ENCODE assay signal across 11 mouse cellular contexts in the genomic region with DNA sequence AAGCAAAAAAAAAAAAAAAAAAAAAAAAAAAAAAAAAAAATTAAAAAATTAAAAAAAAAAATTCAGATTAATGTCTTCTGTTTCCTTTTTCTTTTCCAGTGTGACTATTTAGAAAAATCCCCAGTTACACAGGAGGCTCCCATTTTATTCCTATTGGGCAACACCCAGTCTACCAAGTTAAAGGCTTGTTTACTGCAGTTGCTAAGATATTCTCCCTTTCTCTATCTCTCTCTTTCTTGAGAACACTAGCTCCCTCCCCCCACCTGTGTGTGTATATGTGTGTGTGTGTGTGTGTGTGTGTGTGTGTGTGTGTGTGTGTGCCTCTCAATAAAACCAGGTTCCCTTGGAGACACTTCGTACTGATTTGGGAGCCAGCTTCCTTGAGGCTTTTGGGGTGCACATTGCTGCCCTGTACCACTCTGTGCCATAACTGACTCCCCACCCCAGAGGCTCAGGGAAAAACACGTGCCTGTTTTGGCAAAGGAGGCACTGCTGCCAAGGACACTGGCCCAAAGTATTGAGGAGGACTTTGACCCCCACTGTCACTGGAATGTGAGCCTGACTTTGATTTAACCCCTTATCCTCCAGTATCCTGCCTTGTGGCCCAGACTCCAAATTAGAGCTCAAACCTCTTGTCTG. TPM values are rescaled to one million over a fixed set of nuclear protein-coding genes. Genes with fewer than 3 reads are reported as not detected.
DNase-seq lines count a peak whose midpoint lies in the region; ATAC-seq and TF ChIP-seq lines count a peak whose summit lies in the region.
"Had no signal": no experiment of that assay in that cellular context is flagged by ENCODE, and none has a peak within 500 bp of the region (broad histone marks: within the 10 kb centered on the region; RNA-seq: fewer than 3 reads in every experiment).

No protein-coding gene starts in this region.

- peaks cover 25% of the 10 kb centered on the region for H3K4me1 ChIP-seq in neural tube, embryonic 13.5 days (replicated peaks)

- H3K9me3 ChIP-seq in neural tube, embryonic 13.5 days, result no peaks in the 10 kb centered on the region
- H3K9me3 ChIP-seq: G1E; megakaryocyte, embryonic 14.5 days had no signal

- H3K9ac ChIP-seq in neural tube, embryonic 13.5 days, result no peak overlapping the region

- no peak for TF ChIP-seq CTCF in layer of hippocampus, adult 2 months (conservative IDR thresholded peaks at IDR 0.05)

- 12% methylated on average over 2 of the region's 2 CpGs for WGBS in neural tube, embryonic 13.5 days

- H3K4me2 ChIP-seq in neural tube, embryonic 13.5 days, result no peak overlapping the region

- 0 out of 2 replicates have a peak, but pooled peaks have one; percentile 42 for ATAC-seq in neural tube, embryonic 13.5 days (ENCODE audit: low read depth)

- no peaks in the 10 kb centered on the region for H3K27me3 ChIP-seq in neural tube, embryonic 13.5 days

- no peak overlapping the region for H3K4me3 ChIP-seq in layer of hippocampus, adult 2 months
- no peak overlapping the region for H3K4me3 ChIP-seq in neural tube, embryonic 13.5 days
- H3K4me3 ChIP-seq: megakaryocyte, embryonic 14.5 days had no signal

- no peak for DNase-seq in layer of hippocampus, adult 2 months (ENCODE audit: low spot score in 2 of 2)
- no peak for DNase-seq in layer of hippocampus, postnatal 14 days (ENCODE audit: low spot score in 2 of 2)
- peak; percentile 61 for DNase-seq in embryo, embryonic 10 days (ENCODE audit: low spot score)
- peak; percentile 85 to 90 for DNase-seq in kidney, adult 8-10 months
- no peak for DNase-seq in frontal cortex, postnatal 10 days (ENCODE audit: low spot score in 2 of 2)
- DNase-seq in left cerebral cortex, adult 18-20 months (ENCODE audit: low spot score in 2 of 2), result no peak
- DNase-seq in thymus, postnatal 14 days, result no peak

- no peaks in the 10 kb centered on the region for H3K36me3 ChIP-seq in neural tube, embryonic 13.5 days
- H3K36me3 ChIP-seq: G1E had no signal

- H3K27ac ChIP-seq in layer of hippocampus, adult 2 months, result 0 out of 2 replicates have a peak overlapping the region, but pooled peaks have one; percentile 59
- no peak overlapping the region for H3K27ac ChIP-seq in neural tube, embryonic 13.5 days (replicated peaks)

RNA-seq across cellular contexts. Expression of a gene that starts 50.3 kb away (rescaled TPM):
- not detected for total RNA-seq in layer of hippocampus, adult 2 months (2021)
- total RNA-seq in layer of hippocampus, postnatal 14 days (2021), result not detected
- polyA plus RNA-seq in neural tube, embryonic 13.5 days (2015; fragmentation: Nextera tagmentation; extraction: Ambion mirVana), result not detected in 2 replicates
- total RNA-seq in left cerebral cortex, adult 18-20 months (2021), result not detected
- polyA plus RNA-seq: embryonic facial prominence, embryonic 14.5 days; G1E had no signal

RNA-seq across cellular contexts. Expression of a gene that starts 59.1 kb away (rescaled TPM):
- total RNA-seq in layer of hippocampus, adult 2 months (2021), result 10 to 100 TPM; 59.6 to 65.6 TPM
- 10 to 100 TPM; 86.1 to 89.8 TPM for total RNA-seq in layer of hippocampus, postnatal 14 days (2021)
- 94.1 and 101 TPM in 2 replicates for polyA plus RNA-seq in neural tube, embryonic 13.5 days (2015; fragmentation: Nextera tagmentation; extraction: Ambion mirVana)
- 100 to 1,000 TPM; 140 to 145 TPM for total RNA-seq in left cerebral cortex, adult 18-20 months (2021)

Comparison
In these comparisons a context has a peak if more than half of its experiments do, and no peak if none do; other contexts are left out.
1. DNase-seq: peak in embryo, embryonic 10 days (single experiment) and kidney, adult 8-10 months (2 of 2); none in layer of hippocampus, adult 2 months (0 of 2), layer of hippocampus, postnatal 14 days (0 of 2), frontal cortex, postnatal 10 days (0 of 2), left cerebral cortex, adult 18-20 months (0 of 2) and thymus, postnatal 14 days (single experiment).